Mouse (Mus musculus): Measurements from ENCODE around the gene Kank2.

GRCm38 (mm10) chr9:21733989-21734388 is 64.6 kb downstream of the Kank2 start:
- TF ChIP-seq CTCF (IDR thresholded peaks at IDR 0.05; ENCODE audit: borderline replicate concordance, insufficient read depth, low read depth, low read length): no peak
- TF ChIP-seq POLR2A (IDR thresholded peaks at IDR 0.05; ENCODE audit: borderline replicate concordance, insufficient read depth, low read length): no peak

All from cerebellum, adult 2 months (tissue).